Mouse (Mus musculus) heart, adult 2 months (tissue): Measurements from ENCODE around the gene 2410137M14Rik.

ENCODE experiments used
- CTCF ChIP-seq: fragments of 200-600 bp; IDR thresholded peaks from 2 replicates; pipeline ENCODE4 v1.8.1; 2022; ENCODE audit warnings: antibody characterized with exemption, mild to moderate bottlenecking, moderate library complexity
- EP300 ChIP-seq: fragments of 200-500 bp; IDR thresholded peaks from 2 replicates; pipeline ENCODE4 v1.6.1; 2011; ENCODE audit warnings: low read depth, low read length, control low read depth; ENCODE audit not compliant: insufficient read depth
- POLR2A ChIP-seq: fragments of 200-500 bp; IDR thresholded peaks from 2 replicates; pipeline ENCODE4 v1.6.1; 2011; ENCODE audit warnings: mild to moderate bottlenecking, low read depth, low read length, control low read depth; ENCODE audit not compliant: insufficient read depth

DNA sequence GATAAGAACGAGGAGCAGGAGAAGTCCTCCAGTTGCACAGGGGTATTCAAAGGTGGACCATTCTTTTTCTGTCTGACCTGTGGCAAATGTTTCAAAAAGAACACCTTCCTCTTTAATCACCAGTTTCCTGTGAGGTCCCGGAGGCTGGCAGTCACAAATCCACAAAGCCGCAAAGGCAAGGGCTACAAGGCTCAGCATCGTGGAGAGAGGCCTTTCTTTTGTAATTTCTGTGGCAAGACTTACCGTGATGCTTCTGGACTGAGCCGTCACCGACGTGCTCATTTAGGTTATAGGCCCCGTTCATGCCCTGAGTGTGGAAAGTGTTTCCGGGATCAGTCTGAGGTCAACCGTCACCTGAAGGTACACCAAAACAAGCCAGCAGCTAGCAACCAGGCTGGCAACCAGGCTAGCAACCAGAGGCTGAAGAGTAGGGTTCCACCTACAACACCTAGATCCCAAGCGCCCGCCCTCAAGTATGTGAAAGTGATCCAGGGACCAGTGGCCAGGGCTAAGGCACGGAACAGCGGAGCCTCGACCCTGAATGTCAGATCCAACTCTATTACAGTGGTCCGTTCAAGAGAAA is 28.5 kb upstream of the 2410137M14Rik start:
- TF ChIP-seq CTCF (no peak), EP300 (no peak), POLR2A (no peak)
